Mouse (Mus musculus) hindbrain, embryonic 15.5 days (tissue): ENCODE data around the gene Stk40. TPM values are rescaled to one million over a fixed set of nuclear protein-coding genes. Genes with fewer than 3 reads are reported as not detected.
"Not testable (repeated sequence)": the region's sequence is repeated elsewhere in the genome, so short reads cannot be mapped to it uniquely, and the experiment has no call there.

Experiments used
- ATAC-seq: fragments of 200-750 bp; cut with Nextera tagmentation; 2 replicates; pipeline ENCODE4 v1.8.0; 2017; ENCODE audit warnings: low read depth, moderate number of reproducible peaks, moderate TSS enrichment; ENCODE audit not compliant: low FRiP score
- H3K27ac ChIP-seq: fragments of 300-500 bp; sonication (generic); replicated peaks from 2 replicates; pipeline ENCODE4 v1.5.1; 2015; ENCODE audit warnings: mild to moderate bottlenecking, inconsistent platforms
- H3K27me3 ChIP-seq: fragments of 300-500 bp; sonication (generic); 2 replicates; pipeline ENCODE4 v1.6.1; 2015; ENCODE audit warnings: control low read depth, inconsistent platforms
- H3K36me3 ChIP-seq: fragments of 300-500 bp; sonication (generic); 2 replicates; pipeline ENCODE4 v1.6.1; 2015; ENCODE audit warnings: control low read depth, inconsistent platforms
- H3K4me1 ChIP-seq: fragments of 300-500 bp; sonication (generic); replicated peaks from 2 replicates; pipeline ENCODE4 v1.6.1; 2015; ENCODE audit warnings: control low read depth, inconsistent platforms
- H3K4me2 ChIP-seq: fragments of 300-500 bp; sonication (generic); 2 replicates; pipeline ENCODE4 v1.6.1; 2015; ENCODE audit warnings: moderate library complexity, mild to moderate bottlenecking, inconsistent platforms
- H3K4me3 ChIP-seq: fragments of 300-500 bp; sonication (generic); 2 replicates; pipeline ENCODE4 v1.5.1; 2015; ENCODE audit warnings: mild to moderate bottlenecking, inconsistent platforms
- H3K9ac ChIP-seq: fragments of 300-500 bp; sonication (generic); 2 replicates; pipeline ENCODE4 v1.6.1; 2015; ENCODE audit warnings: inconsistent platforms
- H3K9me3 ChIP-seq: fragments of 300-500 bp; sonication (generic); 2 replicates; pipeline ENCODE4 v1.6.1; 2016; ENCODE audit warnings: control low read depth, inconsistent platforms
- WGBS: fragments of 180-500 bp; shearing (Covaris S2); methylation state at CpG from one replicate; pipeline ENCODE4 v1.1.7; 2015; 5-methylcytosine and 5-hydroxymethylcytosine counted together
- polyA plus RNA-seq: library from polyadenylated mRNA; unstranded; fragments of >200 nt; fragmentation: Nextera tagmentation; extraction: Ambion mirVana; gene quantifications from 2 replicates; pipeline ENCODE4 v1.2.1, GENCODE M21; 2015

Stk40 gene
- polyA plus RNA-seq, 1 experiment from 2014 or later, result 33.9 TPM

- Histone ChIP-seq H3K9me3 (no peaks in the 10 kb centered on the region), H3K4me2 (no peak overlapping the region), H3K36me3 (peaks cover 24% of the 10 kb centered on the region), H3K4me3 (no peak overlapping the region), H3K9ac (no peak overlapping the region), H3K4me1 (no peaks in the 10 kb centered on the region), H3K27me3 (no peaks in the 10 kb centered on the region), H3K27ac (no peak overlapping the region)
- ATAC-seq, result no peak
- WGBS, result 96% methylated on average over 9 of the region's 9 CpGs
Observed at GRCm38 (mm10) chr4:126083021-126083420, 20.7 kb upstream of the Stk40 start.

- H3K27me3 ChIP-seq, result no peaks in the 10 kb centered on the region
- H3K36me3 ChIP-seq, result peaks cover 33% of the 10 kb centered on the region
- ATAC-seq, result no peak
- no peaks in the 10 kb centered on the region for H3K9me3 ChIP-seq
- H3K4me1 ChIP-seq, result no peaks in the 10 kb centered on the region
- H3K9ac ChIP-seq, result no peak overlapping the region
- no peak overlapping the region for H3K4me2 ChIP-seq
- no peak overlapping the region for H3K27ac ChIP-seq
- H3K4me3 ChIP-seq, result no peak overlapping the region
- 80% methylated on average over 8 of the region's 8 CpGs for WGBS
Observed at GRCm38 (mm10) chr4:126084382-126084781, 19.4 kb upstream of the Stk40 start.

DNA sequence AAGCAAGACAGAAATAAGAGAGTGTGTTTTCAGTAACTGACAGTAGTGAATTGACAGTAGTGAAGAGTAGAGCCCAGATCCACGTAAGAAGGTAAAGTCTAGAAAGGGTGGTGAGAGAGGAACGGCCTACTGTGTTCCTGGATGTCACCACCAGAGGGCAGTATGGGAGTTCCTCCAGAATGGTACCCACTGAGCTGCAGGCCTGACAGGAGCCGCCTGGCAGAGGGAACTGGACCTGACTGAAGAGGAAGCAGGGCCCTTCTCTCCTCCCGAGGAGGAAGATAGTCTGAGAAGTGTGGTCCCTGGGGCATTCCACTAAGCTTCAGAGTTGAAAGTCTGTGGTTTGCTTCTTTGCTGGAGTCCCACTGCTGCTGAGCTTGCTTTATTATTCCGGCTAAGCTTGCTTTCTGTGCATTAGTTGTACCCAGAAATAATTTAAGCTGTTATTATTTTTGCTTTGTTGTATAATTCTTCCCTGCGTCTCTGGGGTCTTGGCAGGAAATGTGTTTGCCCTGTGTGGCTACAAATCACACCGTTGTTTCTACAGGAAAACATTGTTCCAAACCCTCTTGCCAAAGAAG, 17.7 kb upstream of the Stk40 start:
- 26% methylated on average over 7 of the region's 7 CpGs for whole genome bisulfite sequencing
- ATAC-seq, result peak; percentile 78
- H3K4me3 ChIP-seq, result no peak overlapping the region
- no peaks in the 10 kb centered on the region for H3K4me1 ChIP-seq
- no peaks in the 10 kb centered on the region for H3K9me3 ChIP-seq
- H3K4me2 ChIP-seq, result no peak overlapping the region
- no peaks in the 10 kb centered on the region for H3K27me3 ChIP-seq
- peaks cover 33% of the 10 kb centered on the region for H3K36me3 ChIP-seq
- H3K27ac ChIP-seq, result no peak overlapping the region
- no peak overlapping the region for H3K9ac ChIP-seq

- no peak for ATAC-seq
- Histone ChIP-seq H3K9ac (no peak overlapping the region), H3K4me1 (no peaks in the 10 kb centered on the region), H3K36me3 (0 out of 2 replicates have a peak, but pooled peaks cover 15% of the 10 kb centered on the region), H3K9me3 (no peaks in the 10 kb centered on the region), H3K27ac (no peak overlapping the region), H3K4me3 (no peak overlapping the region), H3K27me3 (no peaks in the 10 kb centered on the region), H3K4me2 (no peak overlapping the region)
- WGBS, result 77% methylated on average over 7 of the region's 7 CpGs
Observed at GRCm38 (mm10) chr4:126090101-126090847, 13.5 kb upstream of the Stk40 start.

DNA sequence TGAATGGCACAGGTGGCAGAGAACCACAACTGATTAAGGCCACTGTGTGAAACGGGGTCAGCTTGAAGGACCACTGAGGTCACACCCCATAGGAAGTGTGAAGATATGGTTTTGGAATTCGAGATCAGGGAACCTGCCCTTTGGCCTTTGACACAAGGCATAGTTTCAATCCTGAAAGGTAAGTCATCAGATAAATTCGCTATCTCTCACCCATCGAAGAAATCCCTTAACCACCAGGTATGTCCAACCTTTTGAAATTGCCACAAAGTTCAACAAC, 13.0 kb upstream of the Stk40 start:
- WGBS, result 78% methylated on average over 4 of the region's 4 CpGs
- ATAC-seq, result no peak
- no peaks in the 10 kb centered on the region for H3K9me3 ChIP-seq
- H3K27ac ChIP-seq, result no peak overlapping the region
- 0 out of 2 replicates have a peak, but pooled peaks cover 15% of the 10 kb centered on the region for H3K36me3 ChIP-seq
- no peaks in the 10 kb centered on the region for H3K4me1 ChIP-seq
- H3K9ac ChIP-seq, result no peak overlapping the region
- no peak overlapping the region for H3K4me2 ChIP-seq
- H3K4me3 ChIP-seq, result no peak overlapping the region
- no peaks in the 10 kb centered on the region for H3K27me3 ChIP-seq

DNA sequence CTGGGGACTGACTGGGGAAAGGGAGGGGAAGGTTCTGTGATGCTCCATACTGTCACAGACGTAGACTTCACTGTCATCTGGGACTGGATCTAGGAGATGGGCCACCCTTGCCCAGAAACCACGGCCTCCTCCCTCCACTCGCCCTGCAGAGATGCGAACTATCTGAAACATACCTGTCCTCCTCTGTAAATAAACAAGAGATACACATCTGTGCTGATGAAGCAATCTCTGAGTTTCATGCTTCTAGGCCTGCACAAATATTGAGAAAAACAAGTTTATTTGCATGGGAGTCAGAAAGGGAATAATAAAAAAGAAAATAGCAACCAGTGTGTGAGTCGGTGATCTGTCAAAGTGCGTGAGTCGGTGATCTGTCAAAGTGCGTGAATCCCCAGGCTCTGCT, 11.9 kb upstream of the Stk40 start:
- Histone ChIP-seq H3K27me3 (no peaks in the 10 kb centered on the region), H3K27ac (no peak overlapping the region), H3K4me2 (no peak overlapping the region), H3K4me3 (no peak overlapping the region), H3K36me3 (0 out of 2 replicates have a peak, but pooled peaks cover 15% of the 10 kb centered on the region), H3K4me1 (peaks cover 1% of the 10 kb centered on the region), H3K9ac (no peak overlapping the region), H3K9me3 (no peaks in the 10 kb centered on the region)
- WGBS, result 83% methylated on average over 8 of the region's 8 CpGs
- ATAC-seq, result no peak

DNA sequence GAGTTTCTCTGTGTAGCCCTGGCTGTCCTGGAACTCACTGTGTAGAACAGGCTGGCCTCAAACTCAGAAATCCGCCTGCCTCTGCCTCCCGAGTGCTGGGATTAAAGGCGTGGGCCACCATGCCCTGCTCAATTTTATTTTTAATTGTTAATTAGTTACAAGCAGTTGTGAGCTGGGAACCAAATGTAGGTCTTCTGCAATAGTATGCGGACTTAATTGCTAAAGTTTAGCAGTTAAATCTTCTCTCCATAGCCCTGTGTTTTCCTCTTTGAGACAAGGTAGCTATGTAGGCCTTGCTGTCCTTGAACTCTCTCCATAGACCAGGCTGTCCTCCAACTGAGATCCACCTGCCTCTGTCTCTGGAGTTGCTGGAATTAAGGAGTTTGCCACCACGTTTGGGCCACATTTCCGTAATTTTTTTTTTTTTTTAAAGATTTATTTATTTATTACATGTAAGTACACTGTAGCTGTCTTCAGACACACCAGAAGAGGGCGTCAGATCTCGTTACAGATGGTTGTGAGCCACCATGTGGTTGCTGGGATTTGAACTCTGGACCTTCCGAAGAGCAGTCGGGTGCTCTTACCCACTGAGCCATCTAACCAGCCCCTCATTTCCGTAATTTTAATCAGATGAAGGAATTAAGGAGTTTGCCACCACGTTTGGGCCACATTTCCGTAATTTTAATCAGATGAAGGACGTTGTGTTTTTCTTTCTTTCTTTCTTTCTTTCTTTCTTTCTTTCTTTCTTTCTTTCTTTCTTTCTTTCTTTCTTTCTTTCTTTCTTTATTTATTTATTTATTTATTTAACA, 7.9 kb upstream of the Stk40 start:
- 57% methylated on average over 14 of the region's 14 CpGs for whole genome bisulfite sequencing
- ATAC-seq, H3K9me3 ChIP-seq, H3K4me1 ChIP-seq, H3K36me3 ChIP-seq, H3K27me3 ChIP-seq, H3K9ac ChIP-seq: not testable (repeated sequence)
- Histone ChIP-seq H3K4me2 (peak overlapping the region; percentile 58), H3K27ac (0 out of 2 replicates have a peak overlapping the region, but pooled peaks have one; percentile 26), H3K4me3 (peak overlapping the region; percentile 58; the same call in 1 of the 2 replicates)

DNA sequence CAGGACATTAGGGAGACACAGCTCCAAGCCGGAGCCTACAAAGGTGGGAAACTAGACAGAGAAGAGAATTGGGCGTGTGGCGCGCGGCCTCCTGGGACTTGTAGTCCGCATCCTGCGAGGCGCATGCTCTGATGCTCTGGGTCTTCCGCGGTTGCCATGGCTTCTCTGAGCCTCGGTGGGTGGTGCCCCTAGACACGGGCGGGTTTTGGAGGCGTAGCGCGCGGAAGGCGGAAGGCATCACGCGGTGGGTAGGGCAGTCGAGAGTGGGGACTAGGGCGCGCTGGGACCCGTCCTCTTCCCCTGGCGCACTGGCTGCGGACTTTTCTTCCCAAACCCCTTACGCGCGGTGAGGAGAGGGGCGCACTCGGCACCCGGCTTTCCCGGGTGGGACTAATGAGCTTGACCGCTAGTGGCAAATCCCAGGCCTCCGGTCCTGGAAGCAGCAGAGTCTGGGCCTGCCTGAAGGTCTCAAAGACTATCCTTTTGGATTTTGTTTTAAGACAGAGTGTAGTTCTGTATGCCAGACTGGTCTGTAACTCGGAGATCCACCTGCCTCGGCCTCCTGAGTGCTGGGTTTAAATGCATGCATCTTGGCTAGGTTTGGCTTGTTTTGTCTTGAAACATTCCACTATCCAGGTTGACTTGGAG, 7.2 kb upstream of the Stk40 start, which contains the start of gene Lsm10:
TSS of gene Lsm10 (plus strand) at position 160 of the 648 bp plus-strand sequence.
- Histone ChIP-seq H3K27ac (peak within 1 kb of the TSS; percentile 89), H3K36me3 (peaks cover 4% of the 10 kb centered on the region; the same call in 1 of the 2 replicates), H3K9ac (peak within 1 kb of the TSS; percentile 72), H3K9me3 (no peaks in the 10 kb centered on the region), H3K4me1 (peaks cover 10% of the 10 kb centered on the region), H3K4me3 (peak within 1 kb of the TSS; percentile 58), H3K27me3 (no peaks in the 10 kb centered on the region), H3K4me2 (peak within 1 kb of the TSS; percentile 58)
- 4% methylated on average over 36 of the region's 37 CpGs for WGBS
- ATAC-seq, result peak; percentile 97

DNA sequence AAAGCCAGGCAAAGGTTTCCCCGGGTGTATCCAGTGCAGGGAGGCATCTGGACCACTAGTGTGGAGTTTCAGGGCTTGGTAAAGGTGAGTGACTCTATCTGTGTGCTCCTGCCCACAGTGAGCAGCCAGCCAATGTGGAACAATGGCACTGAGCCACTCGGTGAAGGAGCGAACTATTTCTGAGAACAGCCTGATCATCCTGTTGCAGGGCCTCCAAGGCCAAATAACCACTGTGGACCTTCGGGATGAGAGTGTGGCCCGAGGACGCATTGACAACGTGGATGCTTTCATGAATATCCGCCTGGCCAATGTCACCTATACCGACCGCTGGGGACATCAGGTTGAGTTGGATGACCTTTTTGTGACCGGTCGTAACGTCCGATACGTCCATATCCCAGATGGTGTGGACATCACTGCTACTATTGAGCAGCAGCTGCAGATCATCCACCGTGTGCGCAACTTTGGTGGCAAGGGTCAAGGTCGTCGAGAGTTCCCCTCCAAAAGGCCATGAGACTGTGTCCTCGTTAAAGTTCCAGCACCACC, 6.0 kb upstream of the Stk40 start:
- Histone ChIP-seq H3K4me2 (no peak overlapping the region), H3K36me3 (peaks cover 4% of the 10 kb centered on the region; the same call in 1 of the 2 replicates), H3K4me3 (no peak overlapping the region), H3K9me3 (no peaks in the 10 kb centered on the region), H3K4me1 (peaks cover 19% of the 10 kb centered on the region), H3K9ac (no peak overlapping the region), H3K27me3 (no peaks in the 10 kb centered on the region), H3K27ac (no peak overlapping the region)
- 95% methylated on average over 20 of the region's 20 CpGs for WGBS
- ATAC-seq, result no peak

GRCm38 (mm10) chr4:126099365-126099764, 4.4 kb upstream of the Stk40 start:
- no peak overlapping the region for H3K9ac ChIP-seq

GRCm38 (mm10) chr4:126100764-126101163, 3.0 kb upstream of the Stk40 start:
- H3K4me1 ChIP-seq, result peaks cover 41% of the 10 kb centered on the region
- ATAC-seq, result no peak
- peaks cover 4% of the 10 kb centered on the region; the same call in 1 of the 2 replicates for H3K36me3 ChIP-seq
- H3K4me2 ChIP-seq, result no peak overlapping the region
- no peak overlapping the region for H3K27ac ChIP-seq
- no peak overlapping the region for H3K9ac ChIP-seq
- no peaks in the 10 kb centered on the region for H3K9me3 ChIP-seq
- no peaks in the 10 kb centered on the region for H3K27me3 ChIP-seq
- no peak overlapping the region for H3K4me3 ChIP-seq
- WGBS, result 81% methylated on average over 3 of the region's 3 CpGs

More at GRCm38 (mm10) chr4:126099365-126099764, 4.4 kb upstream of the Stk40 start:
- no peak overlapping the region for H3K4me3 ChIP-seq
- H3K27ac ChIP-seq, result no peak overlapping the region
- H3K36me3 ChIP-seq, result peaks cover 4% of the 10 kb centered on the region; the same call in 1 of the 2 replicates
- no peak overlapping the region for H3K4me2 ChIP-seq
- 94% methylated on average over 3 of the region's 3 CpGs for WGBS
- ATAC-seq, result no peak
- no peaks in the 10 kb centered on the region for H3K27me3 ChIP-seq
- H3K9me3 ChIP-seq, result no peaks in the 10 kb centered on the region
- H3K4me1 ChIP-seq, result peaks cover 27% of the 10 kb centered on the region
